Mouse (Mus musculus): ENCODE results near the gene Dhx36. TPM values are rescaled to one million over a fixed set of nuclear protein-coding genes. Genes with fewer than 3 reads are reported as not detected.

Gene Dhx36
- polyA plus RNA-seq, 2 experiments: 8.7 to 10.6 TPM

GRCm38 (mm10) chr3:62435923-62436322 lies 70.9 kb downstream of the Dhx36 start:
- TF ChIP-seq CTCF (IDR thresholded peaks at IDR 0.05; ENCODE audit: low read depth): no peak
- TF ChIP-seq EP300 (IDR thresholded peaks at IDR 0.05; ENCODE audit: low read depth): no peak
- H3K4me3 ChIP-seq (ENCODE audit: insufficient read depth in 1 of 2, low read depth in 2 of 2, low read length in 2 of 2): no peak overlapping the region
- no peak for DNase-seq (ENCODE audit: low read depth in 3 of 3, low spot score in 3 of 3)
- no peaks in the 10 kb centered on the region for H3K9me3 ChIP-seq (ENCODE audit: control insufficient read depth, low read length)
- H3K4me1 ChIP-seq (replicated peaks; ENCODE audit: control insufficient read depth in 2 of 2, insufficient read depth in 2 of 2, low read length in 1 of 2): no peaks in the 10 kb centered on the region
- no peak overlapping the region for H3K4me2 ChIP-seq (ENCODE audit: low read depth)
- no peaks in the 10 kb centered on the region for H3K36me3 ChIP-seq (replicated peaks; ENCODE audit: control insufficient read depth, insufficient read depth, low read depth)
- H3K27ac ChIP-seq: no peak overlapping the region
- no peak overlapping the region for H3K9ac ChIP-seq (replicated peaks)
- ATAC-seq (ENCODE audit: insufficient read depth): no peak
- H3K27me3 ChIP-seq (ENCODE audit: control insufficient read depth, insufficient read depth, low read length): no peaks in the 10 kb centered on the region

GRCm38 (mm10) chr3:62433675-62434074 lies 73.1 kb downstream of the Dhx36 start:
- no peak overlapping the region for H3K9ac ChIP-seq (replicated peaks)
- H3K4me3 ChIP-seq (ENCODE audit: insufficient read depth in 1 of 2, low read depth in 2 of 2, low read length in 2 of 2): no peak overlapping the region
- DNase-seq (ENCODE audit: low read depth in 3 of 3, low spot score in 3 of 3) (no peak), ATAC-seq (ENCODE audit: insufficient read depth) (no peak)
- H3K27me3 ChIP-seq (ENCODE audit: control insufficient read depth, insufficient read depth, low read length): no peaks in the 10 kb centered on the region
- 43% methylated on average over 4 of the region's 4 CpGs for WGBS (ENCODE audit: insufficient replicate concordance)
- no peak overlapping the region for H3K27ac ChIP-seq
- H3K9me3 ChIP-seq (ENCODE audit: control insufficient read depth, low read length): no peaks in the 10 kb centered on the region
- no peaks in the 10 kb centered on the region for H3K36me3 ChIP-seq (replicated peaks; ENCODE audit: control insufficient read depth, insufficient read depth, low read depth)
- no peak overlapping the region for H3K4me2 ChIP-seq (ENCODE audit: low read depth)
- TF ChIP-seq EP300 (IDR thresholded peaks at IDR 0.05; ENCODE audit: low read depth) (no peak), CTCF (IDR thresholded peaks at IDR 0.05; ENCODE audit: low read depth) (no peak)
- H3K4me1 ChIP-seq (replicated peaks; ENCODE audit: control insufficient read depth in 2 of 2, insufficient read depth in 2 of 2, low read length in 1 of 2): no peaks in the 10 kb centered on the region

- Histone ChIP-seq H3K27ac (no peak overlapping the region), H3K9me3 (ENCODE audit: control insufficient read depth, low read length) (no peaks in the 10 kb centered on the region), H3K36me3 (replicated peaks; ENCODE audit: control insufficient read depth, insufficient read depth, low read depth) (no peaks in the 10 kb centered on the region), H3K4me3 (ENCODE audit: insufficient read depth in 1 of 2, low read depth in 2 of 2, low read length in 2 of 2) (no peak overlapping the region), H3K27me3 (ENCODE audit: control insufficient read depth, insufficient read depth, low read length) (no peaks in the 10 kb centered on the region), H3K4me2 (ENCODE audit: low read depth) (no peak overlapping the region), H3K4me1 (replicated peaks; ENCODE audit: control insufficient read depth in 2 of 2, insufficient read depth in 2 of 2, low read length in 1 of 2) (no peaks in the 10 kb centered on the region), H3K9ac (replicated peaks) (no peak overlapping the region)
- no peak for TF ChIP-seq CTCF (IDR thresholded peaks at IDR 0.05; ENCODE audit: low read depth)
- TF ChIP-seq EP300 (IDR thresholded peaks at IDR 0.05; ENCODE audit: low read depth): no peak
- ATAC-seq (ENCODE audit: insufficient read depth) (no peak), DNase-seq (ENCODE audit: low read depth in 3 of 3, low spot score in 3 of 3) (no peak)
- 81% methylated on average over 6 of the region's 6 CpGs for WGBS (ENCODE audit: insufficient replicate concordance)
Measured at GRCm38 (mm10) chr3:62418387-62419138, 88.2 kb downstream of the Dhx36 start.

Other genes starting within 250 kb of the Dhx36 start
- 0.09 and 0.10 TPM in 2 replicates for gene Arhgef26, start 168.7 kb downstream of the Dhx36 start, polyA plus RNA-seq (2012; rRNA removed)
- gene Arhgef26, start 168.7 kb downstream of the Dhx36 start, polyA plus RNA-seq (2014; fragmentation: Nextera tagmentation; extraction: Ambion mirVana): 0.08 and 0.14 TPM in 2 replicates
- gene Gpr149, start 98.1 kb upstream of the Dhx36 start, polyA plus RNA-seq (2012; rRNA removed): not detected in 2 replicates
- gene Gpr149, start 98.1 kb upstream of the Dhx36 start, polyA plus RNA-seq (2014; fragmentation: Nextera tagmentation; extraction: Ambion mirVana): not detected in 2 replicates